Mouse (Mus musculus): ENCODE measurements around the gene Gm16253.

DNA sequence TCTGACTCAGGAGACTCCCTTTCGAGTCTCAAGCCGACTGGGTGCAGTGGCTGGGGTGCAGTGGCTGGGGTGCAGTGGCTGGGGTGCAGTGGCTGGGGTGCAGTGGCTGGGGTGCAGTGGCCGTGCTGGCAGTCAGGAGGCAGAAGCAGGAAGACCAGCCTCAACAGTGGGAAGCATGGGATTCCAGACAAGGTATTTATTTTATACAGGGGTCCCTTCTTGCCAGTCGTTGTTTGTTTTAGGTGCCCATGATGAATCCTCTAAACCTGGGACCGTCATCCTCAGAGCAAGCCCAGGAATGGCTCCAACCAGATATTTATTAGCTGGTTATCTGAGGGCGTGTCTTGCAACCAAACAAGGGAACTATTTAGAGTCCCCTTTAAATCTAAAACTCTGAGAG lies 23.2 kb upstream of the Gm16253 start:
- TF ChIP-seq CTCF (IDR thresholded peaks at IDR 0.05; ENCODE audit: insufficient read depth, low read depth, low read length) (no peak), POLR2A (IDR thresholded peaks at IDR 0.05; ENCODE audit: insufficient read depth, low read depth, low read length) (no peak)
